Mouse (Mus musculus) liver, adult 2 months (tissue): ENCODE measurements at regions not wholly inside any gene's neighbourhood (a gene's known extent, or its start where the extent isn't known, plus 50 kb on each side); places are given as distances from the start of the nearest gene placed in this dataset.

Source experiments
- DNase-seq: peaks from one replicate; pipeline ENCODE4 v3.0.0-alpha.2; 2011; ENCODE audit warnings: low read depth, low spot score; ENCODE audit errors: extremely low read depth
- H3K27ac ChIP-seq: fragments of 200-500 bp; replicated peaks from 2 replicates; pipeline ENCODE4 v1.5.1; 2012; ENCODE audit warnings: low read depth, mild to moderate bottlenecking, control low read depth, inconsistent platforms, low read length; ENCODE audit not compliant: insufficient read depth
- H3K27me3 ChIP-seq: fragments of 200-500 bp; 2 replicates; pipeline ENCODE4 v1.6.1; 2012; ENCODE audit warnings: mild to moderate bottlenecking, moderate library complexity, low read length, inconsistent platforms; ENCODE audit not compliant: control insufficient read depth, insufficient read depth
- H3K36me3 ChIP-seq: fragments of 200-500 bp; 2 replicates; pipeline ENCODE4 v1.6.1; 2012; ENCODE audit warnings: low read length, inconsistent platforms; ENCODE audit not compliant: control insufficient read depth, insufficient read depth
- H3K4me1 ChIP-seq: fragments of 200-500 bp; 2 replicates; pipeline ENCODE4 v1.6.1; 2011; ENCODE audit warnings: low read length; ENCODE audit not compliant: control insufficient read depth, insufficient read depth
- H3K4me3 ChIP-seq: fragments of 200-500 bp; 2 replicates; pipeline ENCODE4 v1.5.1; 2011; ENCODE audit warnings: low read depth, mild to moderate bottlenecking, control low read depth, low read length, moderate library complexity; ENCODE audit not compliant: insufficient read depth
- H3K79me2 ChIP-seq: fragments of 200-500 bp; 2 replicates; pipeline ENCODE4 v1.6.1; 2012; ENCODE audit warnings: inconsistent platforms, mild to moderate bottlenecking, low read length, moderate library complexity; ENCODE audit not compliant: control insufficient read depth, insufficient read depth
- H3K9ac ChIP-seq: fragments of 200-500 bp; 2 replicates; pipeline ENCODE4 v1.6.1; 2012; ENCODE audit warnings: low read depth, mild to moderate bottlenecking, control low read depth, inconsistent platforms, low read length
- CTCF ChIP-seq: fragments of 200-500 bp; IDR thresholded peaks from 2 replicates; pipeline ENCODE4 v1.5.1; 2011; ENCODE audit warnings: low read depth, low read length, control low read depth
- POLR2A ChIP-seq: fragments of 200-500 bp; IDR thresholded peaks from 2 replicates; pipeline ENCODE4 v1.6.1; 2011; ENCODE audit warnings: low read length, control low read depth; ENCODE audit not compliant: insufficient read depth; ENCODE audit errors: extremely low read depth
- WGBS: fragments of 180-500 bp; shearing (Covaris S2); methylation state at CpG from one replicate; pipeline ENCODE4 v1.1.7; 2018; 5-methylcytosine and 5-hydroxymethylcytosine counted together

GRCm38 (mm10) chr10:30085059-30085458 lies 115.3 kb downstream of the Cenpw start:
- H3K27ac ChIP-seq, result no peak overlapping the region
- no peaks in the 10 kb centered on the region for H3K36me3 ChIP-seq
- WGBS, result 85% methylated on average over 5 of the region's 5 CpGs
- no peak for DNase-seq
- H3K4me1 ChIP-seq, result no peaks in the 10 kb centered on the region
- H3K79me2 ChIP-seq, result no peaks in the 10 kb centered on the region
- H3K4me3 ChIP-seq, result no peak overlapping the region
- no peaks in the 10 kb centered on the region for H3K27me3 ChIP-seq
- no peak for TF ChIP-seq POLR2A
- TF ChIP-seq CTCF, result no peak
- H3K9ac ChIP-seq, result no peak overlapping the region

GRCm38 (mm10) chr10:30066692-30067091 lies 133.7 kb downstream of the Cenpw start:
- Histone ChIP-seq H3K79me2 (no peaks in the 10 kb centered on the region), H3K4me3 (no peak overlapping the region), H3K36me3 (no peaks in the 10 kb centered on the region), H3K9ac (no peak overlapping the region), H3K27me3 (no peaks in the 10 kb centered on the region), H3K27ac (no peak overlapping the region), H3K4me1 (no peaks in the 10 kb centered on the region)
- WGBS, result 74% methylated on average over 2 of the region's 2 CpGs
- no peak for DNase-seq
- no peak for TF ChIP-seq POLR2A
- no peak for TF ChIP-seq CTCF

GRCm38 (mm10) chr10:30030621-30031020 lies 169.7 kb downstream of the Cenpw start:
- WGBS, result 62% methylated on average over 4 of the region's 4 CpGs
- Histone ChIP-seq H3K27ac (no peak overlapping the region), H3K79me2 (no peaks in the 10 kb centered on the region)

GRCm38 (mm10) chr10:30002950-30003636 lies 197.3 kb downstream of the Cenpw start:
- TF ChIP-seq CTCF, result no peak
- Histone ChIP-seq H3K9ac (no peak overlapping the region), H3K27ac (no peak overlapping the region), H3K4me3 (no peak overlapping the region), H3K27me3 (no peaks in the 10 kb centered on the region), H3K79me2 (no peaks in the 10 kb centered on the region), H3K36me3 (no peaks in the 10 kb centered on the region), H3K4me1 (no peaks in the 10 kb centered on the region; the same call in 1 of the 2 replicates)
- WGBS, result 75% methylated on average over 6 of the region's 6 CpGs
- no peak for DNase-seq

More at GRCm38 (mm10) chr10:30030621-30031020, 169.7 kb downstream of the Cenpw start:
- no peak overlapping the region for H3K9ac ChIP-seq
- no peak overlapping the region for H3K4me3 ChIP-seq
- H3K4me1 ChIP-seq, result no peaks in the 10 kb centered on the region
- H3K36me3 ChIP-seq, result no peaks in the 10 kb centered on the region
- DNase-seq, result no peak
- no peak for TF ChIP-seq CTCF
- no peak for TF ChIP-seq POLR2A
- H3K27me3 ChIP-seq, result no peaks in the 10 kb centered on the region

- no peak for TF ChIP-seq CTCF
- TF ChIP-seq POLR2A, result no peak
- Histone ChIP-seq H3K9ac (no peak overlapping the region), H3K36me3 (no peaks in the 10 kb centered on the region), H3K4me3 (no peak overlapping the region), H3K27ac (no peak overlapping the region), H3K4me1 (no peaks in the 10 kb centered on the region; the same call in 1 of the 2 replicates), H3K27me3 (no peaks in the 10 kb centered on the region), H3K79me2 (no peaks in the 10 kb centered on the region)
- WGBS, result 17% methylated on average over 2 of the region's 2 CpGs
- peak; percentile 95 for DNase-seq
Observed at GRCm38 (mm10) chr10:30000836-30001235, 199.5 kb downstream of the Cenpw start.

GRCm38 (mm10) chr10:29981539-29981938 lies 218.8 kb downstream of the Cenpw start:
- no peaks in the 10 kb centered on the region for H3K79me2 ChIP-seq
- H3K27me3 ChIP-seq, result no peaks in the 10 kb centered on the region
- 87% methylated on average over 2 of the region's 2 CpGs for WGBS
- no peak overlapping the region for H3K9ac ChIP-seq
- no peak for DNase-seq
- no peak overlapping the region for H3K27ac ChIP-seq
- H3K36me3 ChIP-seq, result no peaks in the 10 kb centered on the region
- no peak overlapping the region for H3K4me3 ChIP-seq
- TF ChIP-seq POLR2A, result no peak
- no peak for TF ChIP-seq CTCF
- no peaks in the 10 kb centered on the region for H3K4me1 ChIP-seq
